Mouse (Mus musculus) embryonic facial prominence, embryonic 11.5 days (tissue): Measurements from ENCODE around the gene Arhgap45. TPM values are rescaled to one million over a fixed set of nuclear protein-coding genes. Genes with fewer than 3 reads are reported as not detected.
"Not testable (repeated sequence)": the region's sequence is repeated elsewhere in the genome, so short reads cannot be mapped to it uniquely, and the experiment has no call there.

Source experiments
- ATAC-seq: fragments of 200-750 bp; cut with Nextera tagmentation; replicated peaks from 2 replicates; pipeline ENCODE4 v1.8.0; 2017; ENCODE audit warnings: low read depth; ENCODE audit not compliant: insufficient number of reproducible peaks, low FRiP score, low TSS enrichment
- DNase-seq: peaks from one replicate; pipeline ENCODE4 v3.0.0-alpha.2; 2015; ENCODE audit warnings: low spot score
- H3K27ac ChIP-seq: fragments of 300-500 bp; sonication (generic); replicated peaks from 2 replicates; pipeline ENCODE4 v1.5.1; 2014; ENCODE audit warnings: mild to moderate bottlenecking, low read depth, low read length, control low read depth
- H3K27me3 ChIP-seq: fragments of 300-500 bp; sonication (generic); 2 replicates; pipeline ENCODE4 v1.6.1; 2014; ENCODE audit warnings: mild to moderate bottlenecking, low read length, moderate library complexity, mixed read lengths; ENCODE audit not compliant: control insufficient read depth, insufficient read depth
- H3K36me3 ChIP-seq: fragments of 300-500 bp; sonication (generic); replicated peaks from 2 replicates; pipeline ENCODE4 v1.6.1; 2014; ENCODE audit warnings: low read depth, mild to moderate bottlenecking, low read length, moderate library complexity, mixed read lengths; ENCODE audit not compliant: control insufficient read depth, insufficient read depth
- H3K4me1 ChIP-seq: fragments of 300-500 bp; sonication (generic); 2 replicates; pipeline ENCODE4 v1.6.1; 2014; ENCODE audit warnings: low read length, mixed read lengths; ENCODE audit not compliant: control insufficient read depth, insufficient read depth
- H3K4me2 ChIP-seq: fragments of 300-500 bp; sonication (generic); 2 replicates; pipeline ENCODE4 v1.6.1; 2014; ENCODE audit warnings: low read depth, mild to moderate bottlenecking, control low read depth, low read length, moderate library complexity
- H3K4me3 ChIP-seq: fragments of 300-500 bp; sonication (generic); 2 replicates; pipeline ENCODE4 v1.5.1; 2014; ENCODE audit warnings: low read depth, low read length, control low read depth
- H3K9ac ChIP-seq: fragments of 300-500 bp; sonication (generic); replicated peaks from 2 replicates; pipeline ENCODE4 v1.6.1; 2014; ENCODE audit warnings: mild to moderate bottlenecking, control low read depth, low read length
- H3K9me3 ChIP-seq: fragments of 300-500 bp; sonication (generic); replicated peaks from 2 replicates; pipeline ENCODE4 v1.6.1; 2016; ENCODE audit warnings: mild to moderate bottlenecking, low read length, inconsistent platforms, mixed read lengths; ENCODE audit not compliant: control insufficient read depth
- WGBS: fragments of 180-500 bp; shearing (Covaris S2); extraction: QIAGEN DNeasy Blood & Tissue Kit; methylation state at CpG from one replicate; pipeline ENCODE4 v1.1.7; 2014; 5-methylcytosine and 5-hydroxymethylcytosine counted together
- polyA plus RNA-seq: library from polyadenylated mRNA; unstranded; fragments of >200 nt; fragmentation: Nextera tagmentation; extraction: Ambion mirVana; gene quantifications from 2 replicates; pipeline ENCODE4 v1.2.1, GENCODE M21; 2014

The Arhgap45 gene
- polyA plus RNA-seq, 1 experiment from 2014 or later, result 5.2 TPM

- H3K9me3 ChIP-seq, result no peaks in the 10 kb centered on the region
- H3K4me1 ChIP-seq, result peaks cover 3% of the 10 kb centered on the region; the same call in 1 of the 2 replicates
- no peak overlapping the region; the same call in 1 of the 2 replicates for H3K9ac ChIP-seq
- 27% methylated on average over 14 of the region's 14 CpGs for WGBS
- H3K36me3 ChIP-seq, result peaks cover 2% of the 10 kb centered on the region
- DNase-seq (no peak), ATAC-seq (no peak)
- H3K27me3 ChIP-seq, result no peaks in the 10 kb centered on the region
- H3K4me2 ChIP-seq, result no peak overlapping the region
- no peak overlapping the region for H3K4me3 ChIP-seq
- H3K27ac ChIP-seq, result no peak overlapping the region
Observed at GRCm38 (mm10) chr10:80051618-80052373, 35.3 kb downstream of the Arhgap45 start.

GRCm38 (mm10) chr10:80052374-80052764, 35.9 kb downstream of the Arhgap45 start:
- no peak for DNase-seq
- no peaks in the 10 kb centered on the region for H3K27me3 ChIP-seq
- no peak for ATAC-seq
- H3K4me1 ChIP-seq, result peaks cover 3% of the 10 kb centered on the region; the same call in 1 of the 2 replicates
- H3K9me3 ChIP-seq, result no peaks in the 10 kb centered on the region
- no peak overlapping the region for H3K27ac ChIP-seq
- 87% methylated on average over 5 of the region's 5 CpGs for WGBS
- peaks cover 6% of the 10 kb centered on the region for H3K36me3 ChIP-seq
- H3K9ac ChIP-seq, result no peak overlapping the region; the same call in 1 of the 2 replicates
- no peak overlapping the region for H3K4me2 ChIP-seq
- H3K4me3 ChIP-seq, result no peak overlapping the region

GRCm38 (mm10) chr10:80053259-80053780, 36.9 kb downstream of the Arhgap45 start:
- no peaks in the 10 kb centered on the region for H3K9me3 ChIP-seq
- DNase-seq (peak; percentile 100), ATAC-seq (peak; percentile 95)
- peak overlapping the region; percentile 61 for H3K4me2 ChIP-seq
- H3K27ac ChIP-seq, result peak overlapping the region; percentile 86
- peaks cover 3% of the 10 kb centered on the region; the same call in 1 of the 2 replicates for H3K4me1 ChIP-seq
- H3K4me3 ChIP-seq, result peak overlapping the region; percentile 65
- no peaks in the 10 kb centered on the region for H3K27me3 ChIP-seq
- under 1% methylated on average over 47 of the region's 47 CpGs for WGBS
- peaks cover 6% of the 10 kb centered on the region for H3K36me3 ChIP-seq
- H3K9ac ChIP-seq, result peak overlapping the region; percentile 73

GRCm38 (mm10) chr10:80053831-80054815, 37.7 kb downstream of the Arhgap45 start:
- peak overlapping the region; percentile 86 for H3K27ac ChIP-seq
- H3K9ac ChIP-seq, result peak overlapping the region; percentile 73
- H3K4me3 ChIP-seq, result peak overlapping the region; percentile 65
- no peaks in the 10 kb centered on the region for H3K27me3 ChIP-seq
- peak; percentile 35 for ATAC-seq
- H3K9me3 ChIP-seq, result no peaks in the 10 kb centered on the region
- H3K4me2 ChIP-seq, result peak overlapping the region; percentile 61
- peaks cover 3% of the 10 kb centered on the region; the same call in 1 of the 2 replicates for H3K4me1 ChIP-seq
- 2% methylated on average over 74 of the region's 77 CpGs for WGBS
- peak; percentile 76 for DNase-seq
- peaks cover 6% of the 10 kb centered on the region for H3K36me3 ChIP-seq

GRCm38 (mm10) chr10:80054911-80055310, 38.5 kb downstream of the Arhgap45 start:
- not testable (repeated sequence) for H3K4me1 ChIP-seq, H3K9me3 ChIP-seq, ATAC-seq, DNase-seq, H3K27me3 ChIP-seq, H3K36me3 ChIP-seq, H3K27ac ChIP-seq
- 48% methylated on average over 3 of the region's 3 CpGs for WGBS
- H3K4me3 ChIP-seq, result peak overlapping the region; percentile 65; the same call in 1 of the 2 replicates
- peak overlapping the region; percentile 61 for H3K4me2 ChIP-seq
- H3K9ac ChIP-seq, result peak overlapping the region; percentile 23; the same call in 1 of the 2 replicates

GRCm38 (mm10) chr10:80055364-80055763, 38.9 kb downstream of the Arhgap45 start:
- ATAC-seq, result no peak
- no peak overlapping the region; the same call in 1 of the 2 replicates for H3K9ac ChIP-seq
- peaks cover 6% of the 10 kb centered on the region for H3K36me3 ChIP-seq

GRCm38 (mm10) chr10:80055891-80056290, 39.4 kb downstream of the Arhgap45 start:
- DNase-seq (no peak), ATAC-seq (no peak)
- Histone ChIP-seq H3K9me3 (no peaks in the 10 kb centered on the region), H3K4me2 (no peak overlapping the region), H3K4me3 (no peak overlapping the region), H3K27me3 (no peaks in the 10 kb centered on the region), H3K27ac (no peak overlapping the region), H3K36me3 (peaks cover 6% of the 10 kb centered on the region), H3K9ac (no peak overlapping the region), H3K4me1 (peaks cover 3% of the 10 kb centered on the region; the same call in 1 of the 2 replicates)
- 77% methylated on average over 8 of the region's 10 CpGs for WGBS

More at GRCm38 (mm10) chr10:80055364-80055763, 38.9 kb downstream of the Arhgap45 start:
- peak overlapping the region; percentile 61; the same call in 1 of the 2 replicates for H3K4me2 ChIP-seq
- H3K4me3 ChIP-seq, result no peak overlapping the region; the same call in 1 of the 2 replicates
- no peaks in the 10 kb centered on the region for H3K9me3 ChIP-seq
- 80% methylated on average over 5 of the region's 5 CpGs for WGBS
- H3K27ac ChIP-seq, result no peak overlapping the region
- peaks cover 3% of the 10 kb centered on the region; the same call in 1 of the 2 replicates for H3K4me1 ChIP-seq
- H3K27me3 ChIP-seq, result no peaks in the 10 kb centered on the region
- no peak for DNase-seq
